Mouse (Mus musculus) B cell, adult 2 months (primary cell): ENCODE measurements at regions not wholly inside any gene's neighbourhood (a gene's known extent, or its start where the extent isn't known, plus 50 kb on each side); places are given as distances from the start of the nearest gene placed in this dataset.

Experiments used
- DNase-seq, 2 experiments: peaks; one replicate each; pipeline ENCODE4 v3.0.0; 2022

- DNase-seq: no peak
These were observed 799.2 kb downstream of the Kcnj2 start for GRCm38 (mm10) chr11:111865143-111865542.

DNA sequence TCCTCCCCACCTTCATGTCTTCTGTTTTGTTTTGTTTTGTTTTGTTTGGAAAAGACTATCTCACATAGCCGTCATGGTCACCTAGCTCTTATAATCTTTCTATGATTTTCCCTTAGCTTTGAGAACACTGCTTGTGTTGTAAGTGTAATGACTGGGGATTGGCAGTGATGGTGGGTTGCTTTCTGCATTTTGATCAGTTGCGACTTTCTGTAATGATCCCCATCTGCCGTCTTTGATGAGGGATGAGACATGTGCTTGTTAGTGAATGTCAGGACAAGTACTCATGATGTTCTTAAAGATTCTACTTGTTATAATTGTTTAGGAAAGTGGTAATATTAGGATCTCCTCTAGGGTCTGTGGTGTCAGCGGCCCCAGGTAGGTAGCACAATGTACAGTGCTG lies 809.4 kb downstream of the Kcnj2 start:
- no peak for DNase-seq

DNA sequence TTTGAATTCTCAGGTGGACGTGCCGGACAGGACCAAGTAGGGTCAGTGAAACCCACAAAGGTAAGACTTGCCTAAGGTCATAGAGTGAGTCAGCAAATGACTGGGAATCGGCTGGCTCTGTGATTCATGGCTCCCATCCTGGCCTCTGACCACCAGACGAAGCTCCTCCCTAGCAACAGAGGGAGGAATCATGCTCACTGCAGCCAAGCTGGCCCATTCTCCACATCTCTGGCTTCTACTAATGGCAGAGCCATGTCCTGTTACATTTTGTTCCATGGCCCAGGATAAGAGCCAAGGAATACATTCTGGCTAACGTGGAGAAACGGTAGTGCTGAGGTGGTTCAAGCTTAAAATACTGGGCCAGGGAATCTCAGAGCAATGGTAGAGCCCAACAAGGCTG lies 814.2 kb downstream of the Kcnj2 start:
- no peak for DNase-seq

GRCm38 (mm10) chr11:111890026-111890425 lies 824.1 kb downstream of the Kcnj2 start:
- DNase-seq: no peak

GRCm38 (mm10) chr11:111893861-111894260 lies 827.9 kb downstream of the Kcnj2 start:
- DNase-seq: no peak

GRCm38 (mm10) chr11:111895221-111896200 lies 829.5 kb downstream of the Kcnj2 start:
- no peak for DNase-seq

- DNase-seq: no peak
These were observed 831.0 kb downstream of the Kcnj2 start for GRCm38 (mm10) chr11:111897001-111897400.

DNA sequence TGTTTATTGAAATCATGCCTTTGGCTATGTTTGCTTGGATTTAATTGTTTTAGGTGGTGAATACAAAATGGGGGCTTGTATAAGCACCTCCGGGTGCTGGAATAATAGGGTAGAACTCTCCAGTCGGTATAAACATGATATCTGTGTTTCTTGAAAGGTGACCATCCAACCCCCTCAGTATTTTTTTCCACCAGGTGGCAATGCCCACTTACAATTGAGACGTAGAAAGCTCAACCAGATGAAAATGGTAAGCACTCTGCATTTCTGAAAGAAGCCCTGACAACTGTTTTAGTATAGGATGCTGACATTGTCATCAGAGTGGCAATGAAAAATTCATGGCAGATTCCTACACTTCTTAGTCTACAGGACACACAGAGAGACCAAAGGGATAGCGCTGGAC lies 838.1 kb downstream of the Kcnj2 start:
- no peak for DNase-seq

- DNase-seq: no peak
These were observed 847.9 kb downstream of the Kcnj2 start for GRCm38 (mm10) chr11:111913891-111914290.

DNA sequence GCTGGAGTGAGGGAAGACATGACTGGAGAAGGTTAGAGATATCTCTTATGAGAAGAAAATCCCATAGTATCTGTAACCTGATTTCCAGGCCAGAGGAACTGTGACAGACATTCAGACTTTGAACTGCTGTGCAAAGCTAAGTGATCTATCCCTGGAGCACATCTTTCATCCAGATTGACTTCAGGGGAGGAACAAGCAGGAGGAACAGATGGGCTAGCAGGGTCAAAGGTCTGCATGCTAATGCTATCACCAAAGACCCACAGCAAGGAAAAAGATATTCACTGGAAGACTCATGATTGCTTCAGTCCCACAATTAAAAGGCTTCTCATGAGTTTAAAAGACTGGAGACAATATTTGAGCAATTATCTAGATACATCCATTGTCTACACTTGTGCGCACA lies 855.7 kb upstream of the Sox9 start:
- no peak for DNase-seq

- DNase-seq: no peak
These were observed 852.7 kb upstream of the Sox9 start for GRCm38 (mm10) chr11:111929366-111929765.

- no peak for DNase-seq
These were observed 850.0 kb upstream of the Sox9 start for GRCm38 (mm10) chr11:111932052-111932451.

- no peak for DNase-seq
These were observed 837.7 kb upstream of the Sox9 start for GRCm38 (mm10) chr11:111944282-111944681.

DNA sequence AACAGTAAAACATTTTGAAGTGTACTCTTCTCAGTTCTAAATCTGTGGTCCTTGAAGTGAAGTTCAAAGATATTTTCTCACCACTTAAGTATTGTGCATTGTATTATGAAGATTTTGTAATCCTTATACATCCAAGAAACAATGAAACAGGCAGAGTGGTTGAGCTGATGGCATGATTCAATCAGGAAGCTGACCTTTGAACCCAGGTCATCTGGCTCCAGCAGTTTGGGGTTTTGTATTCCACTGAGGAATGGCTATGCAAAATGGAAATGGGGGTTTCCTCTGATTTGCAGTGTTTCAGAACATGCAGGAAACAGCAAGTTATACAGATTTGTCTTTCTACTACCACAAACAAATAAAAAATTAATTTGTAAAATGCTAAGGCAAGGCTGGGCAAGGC lies 836.2 kb upstream of the Sox9 start:
- DNase-seq: no peak

DNA sequence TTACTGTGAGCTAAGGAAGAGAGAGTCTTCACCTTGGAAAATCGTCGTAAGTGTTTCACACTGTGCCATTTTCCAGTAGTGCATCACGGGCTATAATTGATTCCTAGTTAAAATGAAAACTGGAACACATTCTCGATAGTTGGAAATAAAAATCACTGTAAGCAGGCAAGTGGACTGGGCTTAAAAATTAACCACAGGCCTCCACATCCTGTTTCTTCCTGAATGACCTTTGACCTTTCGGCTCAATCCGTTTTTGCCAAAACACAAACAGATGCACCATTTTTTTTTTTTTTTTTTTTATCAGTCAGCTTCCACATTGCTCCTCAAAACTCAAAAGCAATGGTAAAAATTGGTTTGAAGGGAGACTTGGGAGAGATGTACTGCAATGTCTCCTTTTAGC lies 834.4 kb upstream of the Sox9 start:
- no peak for DNase-seq

GRCm38 (mm10) chr11:111953421-111953820 lies 828.6 kb upstream of the Sox9 start:
- DNase-seq: no peak

DNA sequence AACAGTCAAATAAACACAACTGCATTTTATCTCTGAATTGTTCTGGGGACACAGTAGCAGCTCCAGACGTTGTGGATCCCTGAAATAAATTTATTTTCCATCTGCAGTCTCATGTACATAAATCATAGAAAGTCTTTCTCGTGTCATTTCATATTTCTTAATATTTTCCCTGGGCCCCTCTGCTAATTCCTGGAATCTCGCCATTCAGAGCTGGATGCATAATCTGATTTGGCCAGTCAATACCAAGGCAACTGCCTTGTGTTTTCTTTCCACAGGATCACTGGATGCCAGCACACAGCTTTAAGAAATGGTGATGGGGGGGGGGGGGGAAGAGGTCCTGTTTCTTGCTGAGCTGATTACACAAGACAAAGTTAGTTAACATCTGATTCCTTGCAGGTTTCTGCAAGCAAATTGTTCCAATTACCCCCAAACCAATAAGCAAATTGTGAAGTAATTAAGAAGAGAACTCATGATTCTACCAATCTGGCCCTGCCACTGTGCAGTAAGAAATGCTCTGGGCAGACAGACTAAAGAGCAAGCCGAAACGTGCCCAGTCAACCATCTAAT lies 824.2 kb upstream of the Sox9 start:
- DNase-seq: no peak

GRCm38 (mm10) chr11:111961047-111961837 lies 820.8 kb upstream of the Sox9 start:
- DNase-seq: no peak

DNA sequence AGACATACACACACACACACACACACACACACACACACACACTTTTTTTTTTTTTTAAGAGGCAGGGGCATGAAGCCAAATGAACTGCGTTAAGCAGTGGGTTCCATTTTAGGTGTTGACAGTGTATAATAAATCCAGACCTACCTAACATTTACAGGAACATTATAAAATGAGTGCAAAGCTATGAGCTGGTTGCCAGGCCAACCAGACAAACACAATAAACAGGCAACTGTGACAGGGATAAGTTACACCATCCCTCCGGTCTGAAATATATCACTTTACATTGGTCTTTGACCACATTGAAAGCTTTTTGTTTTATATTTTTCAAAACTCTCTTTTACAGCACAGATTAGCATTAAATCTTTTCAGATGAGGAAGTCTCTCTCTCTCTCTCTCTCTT lies 820.2 kb upstream of the Sox9 start:
- DNase-seq: no peak

GRCm38 (mm10) chr11:111964066-111964465 lies 818.0 kb upstream of the Sox9 start:
- DNase-seq: no peak

DNA sequence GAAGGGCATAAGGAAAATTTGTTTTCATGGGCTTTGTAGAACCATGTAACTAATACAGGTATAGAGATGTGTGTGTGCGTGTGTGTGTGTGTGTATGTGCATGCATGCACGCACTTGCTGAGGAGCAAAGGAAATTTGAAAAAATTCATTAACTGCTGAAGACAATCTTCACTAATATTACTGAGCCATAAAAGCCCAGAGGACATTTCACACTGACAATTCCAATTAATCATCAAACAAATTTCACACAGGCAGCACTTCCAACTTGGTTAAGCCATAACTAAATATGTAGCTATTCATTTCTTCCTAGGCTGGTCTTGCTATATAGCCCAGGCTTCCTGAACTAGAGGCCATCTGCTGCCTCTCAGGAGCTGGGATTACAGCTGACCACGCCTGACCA lies 815.6 kb upstream of the Sox9 start:
- DNase-seq: no peak

DNA sequence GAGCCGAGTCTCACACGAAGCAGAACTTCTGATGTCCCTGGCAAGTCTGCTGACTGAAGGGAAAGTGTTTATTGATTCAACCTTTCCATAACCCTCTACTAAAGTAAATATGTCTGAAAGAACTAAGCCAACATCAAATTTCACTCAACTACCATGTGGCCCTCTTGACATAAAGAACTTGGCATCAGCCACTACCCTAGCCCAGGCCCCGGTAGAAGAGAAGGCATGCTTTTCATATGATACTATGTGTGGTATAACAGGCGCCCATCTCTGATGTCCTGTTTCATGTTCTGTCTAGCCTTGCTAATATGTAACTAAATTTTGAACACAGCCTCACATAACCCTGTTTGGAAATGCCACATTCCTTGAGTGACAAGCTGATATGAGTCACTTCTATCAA lies 811.0 kb upstream of the Sox9 start:
- no peak for DNase-seq

GRCm38 (mm10) chr11:111978667-111979066 lies 803.4 kb upstream of the Sox9 start:
- no peak for DNase-seq

DNA sequence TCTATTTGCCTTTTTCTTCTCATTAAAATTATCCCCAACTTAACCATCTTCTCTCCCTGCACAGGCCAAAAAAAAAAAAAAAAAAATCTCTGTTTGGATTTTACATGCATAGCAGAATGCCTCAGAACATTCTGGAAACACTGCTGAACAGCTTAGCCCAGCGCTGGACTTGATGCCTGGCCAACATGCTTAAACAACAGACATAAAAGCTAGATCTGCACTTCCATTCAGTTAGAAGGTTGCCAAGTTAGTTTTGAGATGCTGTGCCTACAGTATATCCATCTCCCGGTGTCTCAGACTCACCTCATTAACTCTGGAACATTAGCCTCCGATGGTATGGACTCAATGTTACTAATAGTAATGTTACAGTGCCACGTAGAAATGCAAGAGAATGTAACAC lies 785.6 kb upstream of the Sox9 start:
- no peak for DNase-seq
